Comparison of ENCODE assay signal across 25 mouse cellular contexts in genomic region chr3:141557072-141557471, GRCm38 (mm10).
"Had no signal": no experiment of that assay in that cellular context is flagged by ENCODE, and none has a peak within 500 bp of the region (broad histone marks: within the 10 kb centered on the region; RNA-seq: fewer than 3 reads in every experiment).

No protein-coding gene starts in this region.

- H3K36me3 ChIP-seq: heart, embryonic 13.5 days; heart, embryonic 15.5 days; hindbrain, embryonic 12.5 days; limb, embryonic 10.5 days; limb, embryonic 12.5 days; liver, embryonic 13.5 days had no signal

- H3K27ac ChIP-seq: heart, adult 2 months; heart, embryonic 13.5 days; heart, embryonic 15.5 days; hindbrain, embryonic 12.5 days; hindbrain, embryonic 14.5 days; layer of hippocampus, adult 2 months; left cerebral cortex, adult 2 months; limb, embryonic 10.5 days; limb, embryonic 12.5 days; liver, embryonic 13.5 days had no signal

- H3K4me3 ChIP-seq: heart, adult 2 months; heart, embryonic 13.5 days; heart, embryonic 15.5 days; hindbrain, embryonic 12.5 days; layer of hippocampus, adult 2 months; left cerebral cortex, adult 2 months; limb, embryonic 10.5 days; limb, embryonic 12.5 days; liver, embryonic 13.5 days had no signal

- H3K9me3 ChIP-seq: heart, embryonic 13.5 days; heart, embryonic 15.5 days; hindbrain, embryonic 12.5 days; limb, embryonic 10.5 days; limb, embryonic 12.5 days; liver, embryonic 13.5 days had no signal

- H3K27me3 ChIP-seq: heart, embryonic 13.5 days; heart, embryonic 15.5 days; hindbrain, embryonic 12.5 days; limb, embryonic 12.5 days; liver, embryonic 13.5 days had no signal

- ATAC-seq: hindbrain, embryonic 16.5 days; intestine, embryonic 16.5 days had no signal

- H3K4me2 ChIP-seq: heart, embryonic 11.5 days; heart, embryonic 13.5 days; heart, embryonic 15.5 days; hindbrain, embryonic 12.5 days; hindbrain, embryonic 14.5 days; limb, embryonic 12.5 days; liver, embryonic 11.5 days; liver, embryonic 13.5 days had no signal

- H3K4me1 ChIP-seq: heart, embryonic 13.5 days; heart, embryonic 15.5 days; hindbrain, embryonic 12.5 days; liver, embryonic 13.5 days had no signal

- DNase-seq: gastrocnemius, postnatal 14 days; gastrocnemius, postnatal 36 days; heart, adult 11 months; heart, adult 2 months; heart, postnatal 14 days; heart, postnatal 36 days; kidney, adult 11 months; kidney, adult 8-10 months; kidney, postnatal 10 days; kidney, postnatal 25 days; kidney, postnatal 4 days; liver; liver, embryonic 13.5 days had no signal

- H3K9ac ChIP-seq: heart, embryonic 13.5 days; heart, embryonic 15.5 days; hindbrain, embryonic 12.5 days; hindbrain, embryonic 14.5 days; limb, embryonic 12.5 days; liver, embryonic 13.5 days had no signal
